Mouse (Mus musculus): ENCODE measurements around the gene Il27ra.
A peak's percentile ranks its signal among the peaks of the same experiment; 100 is the strongest.

DNA sequence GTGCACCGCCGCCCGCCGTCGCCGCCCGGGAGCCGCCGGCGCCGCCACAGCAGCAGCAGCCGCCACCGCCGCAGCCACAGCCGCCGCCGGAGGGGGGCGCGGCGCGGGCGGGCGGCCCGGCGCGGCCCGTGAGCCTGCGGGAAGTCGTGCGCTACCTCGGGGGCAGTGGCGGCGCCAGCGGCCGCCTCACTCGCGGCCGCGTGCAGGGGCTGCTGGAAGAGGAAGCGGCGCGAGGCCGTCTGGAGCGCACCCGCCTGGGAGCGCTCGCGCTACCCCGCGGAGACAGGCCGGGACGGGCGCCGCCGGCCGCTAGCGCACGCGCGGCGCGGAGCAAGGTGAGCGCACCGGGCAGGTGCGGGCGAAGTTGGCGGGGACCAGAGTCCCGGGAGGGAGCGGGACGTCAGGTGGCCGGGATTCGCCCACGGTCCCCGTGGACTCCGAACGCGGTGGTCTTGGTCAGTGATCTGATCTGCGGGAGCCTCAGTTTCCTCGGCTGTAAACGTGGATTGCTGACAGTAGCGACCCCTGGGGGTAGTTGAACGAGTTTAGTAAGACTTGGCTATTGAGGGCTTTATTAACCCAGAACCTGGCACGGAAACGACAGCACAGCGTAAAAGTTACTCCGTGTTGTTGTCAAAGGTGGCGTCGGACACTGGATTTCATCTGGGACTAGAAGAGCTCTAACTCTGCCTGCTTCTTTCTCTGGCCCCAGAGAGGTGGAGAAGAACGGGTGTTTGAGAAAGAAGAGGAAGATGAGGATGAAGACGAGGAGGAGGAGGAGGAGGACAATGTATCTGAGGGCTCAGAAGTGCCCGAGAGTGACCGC lies 43.9 kb downstream of the Il27ra start:
- TF ChIP-seq CTCF (IDR thresholded peaks at IDR 0.05) (peak; percentile 64), POLR2A (IDR thresholded peaks at IDR 0.05; ENCODE audit: insufficient read depth, low read depth, low read length) (no peak)

Measured in heart, adult 2 months (tissue).